Mouse (Mus musculus) cerebellum, adult 2 months (tissue): ENCODE measurements around the gene Gm9758.
"Not testable (repeated sequence)": the region's sequence is repeated elsewhere in the genome, so short reads cannot be mapped to it uniquely, and the experiment has no call there.

Source experiments
- CTCF ChIP-seq: fragments of 200-500 bp; IDR thresholded peaks from 2 replicates; pipeline ENCODE4 v1.5.1; 2011; ENCODE audit warnings: low read depth, mild to moderate bottlenecking, control low read depth, low read length, moderate library complexity, borderline replicate concordance; ENCODE audit not compliant: insufficient read depth
- POLR2A ChIP-seq: fragments of 200-500 bp; IDR thresholded peaks from 2 replicates; pipeline ENCODE4 v1.6.1; 2011; ENCODE audit warnings: low read length, control low read depth, borderline replicate concordance; ENCODE audit not compliant: insufficient read depth

DNA sequence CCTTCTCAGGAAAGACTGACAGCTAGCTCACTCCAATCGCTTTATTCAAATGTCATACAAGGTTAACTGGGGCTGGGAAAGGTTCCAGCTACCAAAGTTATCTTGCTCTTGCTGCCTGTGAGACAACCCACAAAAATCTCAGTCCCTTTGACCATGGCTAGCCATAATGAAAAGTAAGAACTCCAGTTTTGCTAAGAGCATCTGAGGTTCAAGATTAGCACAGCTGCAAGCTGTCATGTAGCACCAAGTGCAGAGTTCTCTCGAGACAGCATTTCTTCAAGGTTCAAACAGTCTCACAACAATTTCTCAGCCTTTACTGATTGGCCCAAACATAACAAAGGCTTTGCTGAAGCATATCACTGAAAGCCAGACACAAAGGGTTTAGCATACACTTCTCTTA, 29.4 kb downstream of the Gm9758 start:
- not testable (repeated sequence) for TF ChIP-seq POLR2A, CTCF
